Mouse (Mus musculus) frontal cortex, postnatal 36 days (tissue): ENCODE data around the gene Ulk3.

Source experiments
- DNase-seq, 2 experiments: peaks; one replicate each; pipeline ENCODE4 v3.0.0; 2022; ENCODE audit warnings: low spot score in 2 of 2

The Ulk3 gene

DNA sequence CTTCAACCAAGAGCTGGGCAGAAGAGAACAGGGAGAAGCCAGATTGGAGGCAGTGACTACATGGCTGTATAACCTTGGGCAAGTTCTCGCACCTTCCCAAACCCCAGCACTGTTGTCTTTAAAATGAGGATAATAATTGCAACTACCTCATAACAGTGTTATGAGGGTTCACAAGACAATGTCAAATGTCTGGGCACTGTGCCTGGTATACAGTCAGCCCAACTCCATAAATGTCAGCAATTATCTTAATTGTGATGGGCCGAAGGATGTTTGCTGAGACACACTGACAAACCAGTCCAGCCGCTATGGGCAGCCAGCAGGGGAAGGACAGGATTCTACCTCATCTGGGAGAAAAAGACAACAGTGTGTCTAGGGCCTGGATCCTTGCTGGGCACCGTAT, 25.5 kb downstream of the Ulk3 start:
- DNase-seq: no peak

GRCm38 (mm10) chr9:57617556-57618169, 28.4 kb downstream of the Ulk3 start:
- DNase-seq: no peak

GRCm38 (mm10) chr9:57618854-57619253, 29.6 kb downstream of the Ulk3 start:
- DNase-seq: no peak

- no peak for DNase-seq
Observed at GRCm38 (mm10) chr9:57620674-57621073, 31.4 kb downstream of the Ulk3 start, which contains the start of gene Lman1l. TSS of gene Lman1l (minus strand) at chr9:57620774.

GRCm38 (mm10) chr9:57624295-57624694, 35.0 kb downstream of the Ulk3 start:
- DNase-seq: no peak

DNA sequence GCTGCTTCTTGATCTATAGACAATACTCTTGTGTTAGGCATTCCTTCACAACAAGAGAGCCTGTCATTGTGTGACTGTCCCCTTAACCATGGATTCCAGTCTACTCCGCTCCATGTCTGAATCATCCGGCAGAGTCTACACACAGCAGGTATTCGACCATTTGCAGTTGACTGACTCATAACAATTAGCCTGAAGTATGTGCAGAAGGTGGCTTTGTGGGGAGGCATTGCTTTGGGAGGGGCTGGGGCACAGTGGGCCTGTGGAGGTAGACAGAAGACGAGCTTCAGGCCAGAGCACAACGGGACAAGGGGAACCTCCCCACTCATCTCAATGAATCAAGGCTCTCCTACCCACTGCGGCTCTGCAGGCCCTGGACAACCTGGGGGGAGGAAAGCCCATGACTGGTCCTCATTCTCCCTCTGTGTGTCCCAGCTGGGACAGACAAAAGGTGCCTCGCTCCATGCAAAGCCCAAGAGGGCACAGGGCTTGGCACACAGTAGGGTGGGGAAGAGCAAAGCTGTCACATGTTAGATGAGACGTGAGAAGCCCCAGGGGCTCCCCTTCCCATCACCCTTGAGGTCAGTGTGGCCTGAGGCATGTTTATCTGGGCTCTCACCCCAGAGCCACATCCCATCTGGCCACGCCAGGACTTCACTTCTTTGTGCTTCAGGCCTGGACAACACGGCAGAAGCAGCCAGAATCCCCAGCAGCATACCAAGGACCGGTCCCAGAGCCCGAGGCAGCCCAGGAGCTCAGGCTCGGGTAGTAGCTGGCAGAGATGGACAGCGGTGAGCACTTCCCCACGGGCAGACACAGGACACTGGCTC, 36.6 kb downstream of the Ulk3 start:
- no peak for DNase-seq

DNA sequence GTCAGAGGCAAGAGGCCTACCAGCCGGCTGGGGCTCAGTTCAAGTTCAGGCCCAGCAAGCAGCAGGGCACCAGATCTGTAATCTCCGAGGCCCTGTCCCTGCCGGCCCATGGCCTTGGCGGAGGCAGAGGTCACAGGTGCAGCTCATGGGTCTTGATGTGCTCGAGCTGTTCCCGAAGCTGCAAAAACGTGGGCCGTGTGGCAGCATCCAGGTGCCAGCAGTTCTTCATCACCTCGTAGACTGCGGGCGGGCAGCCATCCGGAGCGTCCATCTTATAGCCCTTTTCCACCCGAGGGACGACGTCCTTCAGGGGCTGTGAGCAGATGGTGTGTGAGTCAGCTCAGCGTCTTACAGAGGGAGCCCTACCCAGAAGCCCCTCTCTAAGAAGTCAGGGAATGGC, 37.9 kb downstream of the Ulk3 start:
- DNase-seq: no peak

DNA sequence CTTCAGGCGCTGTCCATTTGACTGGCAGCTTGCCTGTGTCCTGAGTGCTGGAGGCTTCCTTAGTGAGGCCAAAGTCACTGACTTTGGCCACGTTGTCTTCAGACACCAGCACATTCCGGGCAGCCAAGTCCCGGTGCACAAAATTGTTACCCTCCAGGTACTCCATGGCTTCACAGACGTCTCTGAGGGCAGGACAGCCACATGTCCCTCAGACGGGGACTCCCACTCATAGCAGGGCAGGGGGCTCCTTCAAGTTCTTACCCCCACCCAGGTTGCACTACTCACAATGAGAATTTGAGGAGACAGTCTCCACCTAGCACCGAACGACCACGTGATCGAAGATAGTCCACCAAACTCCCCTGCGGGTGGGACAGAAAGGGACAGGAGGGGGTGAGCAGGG, 38.6 kb downstream of the Ulk3 start:
- DNase-seq: no peak

- no peak for DNase-seq
Observed at GRCm38 (mm10) chr9:57628717-57629116, 39.5 kb downstream of the Ulk3 start.

GRCm38 (mm10) chr9:57629118-57629874, 40.0 kb downstream of the Ulk3 start:
- peak; percentile 79 for DNase-seq

DNA sequence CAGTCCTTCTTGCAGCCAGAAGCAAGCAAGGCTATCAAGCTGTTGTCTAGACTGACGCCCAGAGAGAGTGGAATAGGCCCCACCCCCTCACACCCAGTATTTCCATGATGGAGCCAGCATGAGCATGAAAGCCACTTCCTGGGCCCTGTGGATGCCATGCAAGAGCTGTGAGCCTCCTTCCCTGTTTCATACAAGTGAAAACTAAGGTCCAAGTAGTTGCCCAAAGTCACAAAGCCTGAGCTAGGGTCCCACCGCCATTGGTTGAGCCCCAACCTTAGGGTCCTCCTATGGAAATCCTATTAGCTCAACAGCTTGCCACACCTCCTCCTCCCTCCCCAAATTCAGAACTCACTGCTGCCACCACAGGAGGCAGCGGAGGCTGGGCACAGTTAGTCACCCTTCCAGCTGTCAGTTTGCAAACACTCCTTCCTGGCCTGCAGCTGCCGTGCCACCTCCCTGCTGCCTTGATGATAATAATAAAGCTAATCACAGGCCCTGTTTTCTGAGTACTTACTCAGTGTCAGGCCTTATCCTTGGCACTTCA, 44.3 kb downstream of the Ulk3 start:
- DNase-seq: peak in 1 of 2 experiments; percentile 57

GRCm38 (mm10) chr9:57637272-57637671, 48.0 kb downstream of the Ulk3 start:
- no peak for DNase-seq

- no peak for DNase-seq
Observed at GRCm38 (mm10) chr9:57637741-57638322, 48.6 kb downstream of the Ulk3 start.

- DNase-seq: no peak
Observed at GRCm38 (mm10) chr9:57638651-57639459, 49.6 kb downstream of the Ulk3 start.

DNA sequence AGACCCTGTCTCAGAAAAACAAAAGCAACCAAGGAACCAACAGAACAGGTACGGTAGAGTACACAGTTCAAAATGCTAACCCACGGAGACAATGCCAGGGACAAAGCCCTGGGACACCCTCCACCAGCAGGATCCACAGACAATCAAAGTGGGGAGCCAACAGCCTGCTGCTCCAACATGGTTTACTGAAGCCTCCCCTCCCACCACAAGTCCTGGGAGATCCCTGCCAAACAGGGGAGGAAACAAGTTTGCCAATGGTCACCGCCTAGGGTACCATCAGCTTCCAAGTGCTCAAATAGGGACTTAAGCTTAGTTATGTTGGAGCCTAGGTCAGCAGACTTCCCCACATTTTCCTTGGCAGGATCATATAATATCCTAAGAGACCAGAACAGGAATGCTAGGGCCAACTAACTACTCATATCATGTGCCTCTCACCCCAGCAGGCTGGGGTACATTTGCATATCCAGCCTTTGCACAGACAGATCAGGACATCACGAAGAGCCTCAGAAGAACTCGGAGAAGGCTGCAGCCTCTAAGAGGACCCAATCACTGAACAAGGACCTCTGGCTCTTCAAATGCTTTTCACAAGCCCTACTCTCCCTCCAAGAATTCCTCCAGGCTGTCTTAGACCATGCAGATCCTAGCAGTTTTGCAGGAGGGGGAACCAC, 50.5 kb downstream of the Ulk3 start:
- no peak for DNase-seq

DNA sequence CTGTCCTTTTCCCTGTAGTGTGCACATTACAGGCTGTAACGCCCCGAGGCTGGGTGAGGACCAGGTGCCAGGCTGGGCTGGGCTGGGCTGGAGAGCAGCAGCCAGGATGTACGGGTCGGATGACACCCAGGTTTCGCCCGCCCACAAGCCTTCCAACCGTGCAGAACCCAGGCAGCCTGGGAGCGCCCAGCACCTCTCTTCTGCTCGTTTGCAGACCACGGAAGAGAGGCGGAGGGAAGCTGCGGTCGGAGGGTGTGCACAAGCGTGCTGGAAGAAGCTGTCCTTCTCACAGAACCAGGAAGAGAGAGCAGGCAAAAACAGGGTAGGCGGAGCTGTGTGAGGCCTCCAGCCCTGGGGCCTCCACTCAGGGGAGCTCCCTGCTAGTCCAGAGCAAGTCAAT, 51.1 kb downstream of the Ulk3 start:
- DNase-seq: peak in 1 of 2 experiments; percentile 51

DNA sequence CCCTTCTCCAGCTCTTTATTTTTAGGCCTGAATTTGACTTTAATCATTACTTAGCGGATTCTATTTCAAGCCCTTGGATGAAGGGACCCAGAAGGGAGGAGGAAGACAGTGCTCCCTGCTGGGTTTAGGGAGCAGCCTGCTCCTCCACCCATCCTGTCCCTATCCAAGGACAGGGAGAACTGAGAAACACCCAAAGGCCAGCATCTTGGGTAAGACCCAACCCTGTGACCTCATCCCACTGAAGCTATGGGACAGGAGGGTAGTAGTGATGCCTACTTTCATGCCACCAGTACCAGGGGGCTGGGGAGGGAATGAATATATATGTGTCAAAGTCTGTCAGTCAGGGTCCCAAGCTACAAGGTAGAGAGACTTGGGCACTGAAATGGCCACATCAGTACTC, 51.8 kb downstream of the Ulk3 start:
- DNase-seq: no peak

- no peak for DNase-seq
Observed at GRCm38 (mm10) chr9:57641775-57642550, 52.7 kb downstream of the Ulk3 start.

GRCm38 (mm10) chr9:57643169-57643855, 54.1 kb downstream of the Ulk3 start:
- DNase-seq: no peak
